Mouse (Mus musculus): ENCODE measurements around the gene Gm30191.
A peak's percentile ranks its signal among the peaks of the same experiment; 100 is the strongest.
"Not testable (repeated sequence)": the region's sequence is repeated elsewhere in the genome, so short reads cannot be mapped to it uniquely, and the experiment has no call there.

Gene Gm30191

GRCm38 (mm10) chr4:134287168-134287564 is 40.4 kb downstream of the Gm30191 start:
- DNase-seq (ENCODE audit: extremely low spot score): peak; percentile 97

- peak; percentile 81 for DNase-seq (ENCODE audit: extremely low spot score)
Observed at GRCm38 (mm10) chr4:134287575-134288025, 40.9 kb downstream of the Gm30191 start, which contains the start of gene Pdik1l. TSS of gene Pdik1l (minus strand) at chr4:134287895.

- DNase-seq (ENCODE audit: extremely low spot score): peak; percentile 43
Observed at GRCm38 (mm10) chr4:134288397-134289256, 41.9 kb downstream of the Gm30191 start.

GRCm38 (mm10) chr4:134292067-134292466 is 45.3 kb downstream of the Gm30191 start:
- DNase-seq (ENCODE audit: extremely low spot score): peak; percentile 85

GRCm38 (mm10) chr4:134293061-134293691 is 46.4 kb downstream of the Gm30191 start:
- no peak for DNase-seq (ENCODE audit: extremely low spot score)

- DNase-seq (ENCODE audit: extremely low spot score): no peak
Observed at GRCm38 (mm10) chr4:134293692-134294163, 47.0 kb downstream of the Gm30191 start.

GRCm38 (mm10) chr4:134296096-134296495 is 49.4 kb downstream of the Gm30191 start:
- not testable (repeated sequence) for DNase-seq (ENCODE audit: extremely low spot score)

GRCm38 (mm10) chr4:134296523-134296922 is 49.8 kb downstream of the Gm30191 start:
- DNase-seq (ENCODE audit: extremely low spot score): no peak

GRCm38 (mm10) chr4:134297369-134297768 is 50.6 kb downstream of the Gm30191 start:
- DNase-seq (ENCODE audit: extremely low spot score): no peak

GRCm38 (mm10) chr4:134298626-134299497 is 52.1 kb downstream of the Gm30191 start:
- DNase-seq (ENCODE audit: extremely low spot score): no peak

- DNase-seq (ENCODE audit: extremely low spot score): no peak
Observed at GRCm38 (mm10) chr4:134299498-134299810, 52.7 kb downstream of the Gm30191 start.

All from embryo, embryonic 9.5 days (tissue).